Mouse (Mus musculus): ENCODE measurements around the gene Pde9a. TPM values are rescaled to one million over a fixed set of nuclear protein-coding genes. Genes with fewer than 3 reads are reported as not detected.

The Pde9a gene
- polyA plus RNA-seq, 1 experiment: 74.3 TPM

DNA sequence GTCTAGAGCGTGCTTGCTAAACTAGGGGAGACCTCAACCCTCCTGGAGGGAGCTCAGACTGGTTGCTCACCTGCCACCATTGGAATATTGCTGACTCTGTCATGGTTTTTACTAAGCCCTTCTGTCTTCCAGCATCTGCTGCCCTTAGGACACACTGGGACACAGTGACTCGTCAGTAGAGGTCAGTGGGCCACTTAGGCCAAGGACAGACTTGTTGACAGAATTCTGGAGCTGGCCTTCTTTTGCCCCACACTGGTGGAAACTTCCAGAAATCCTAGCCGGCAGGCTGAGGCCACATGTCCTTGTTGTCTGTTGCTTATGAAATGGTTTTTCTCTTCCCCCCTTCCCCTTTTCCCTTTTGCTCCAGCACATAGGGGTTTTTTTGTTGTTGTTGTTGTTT lies 15.2 kb downstream of the Pde9a start:
- Histone ChIP-seq H3K27ac (ENCODE audit: insufficient read depth, low read depth, low read length) (no peak overlapping the region), H3K36me3 (ENCODE audit: control insufficient read depth, insufficient read depth, low read length) (no peaks in the 10 kb centered on the region), H3K27me3 (replicated peaks; ENCODE audit: control insufficient read depth, insufficient read depth, low read length) (no peaks in the 10 kb centered on the region), H3K4me1 (ENCODE audit: control insufficient read depth, insufficient read depth, low read length) (no peaks in the 10 kb centered on the region), H3K4me3 (ENCODE audit: insufficient read depth, low read depth, low read length) (no peak overlapping the region)
- DNase-seq: no peak
- 75% methylated on average over 3 of the region's 3 CpGs for WGBS
- TF ChIP-seq POLR2A (IDR thresholded peaks at IDR 0.05; ENCODE audit: low read depth, low read length): no peak
- no peak for TF ChIP-seq CTCF (conservative IDR thresholded peaks at IDR 0.05; ENCODE audit: insufficient read depth, insufficient read length, low read depth, low read length)

DNA sequence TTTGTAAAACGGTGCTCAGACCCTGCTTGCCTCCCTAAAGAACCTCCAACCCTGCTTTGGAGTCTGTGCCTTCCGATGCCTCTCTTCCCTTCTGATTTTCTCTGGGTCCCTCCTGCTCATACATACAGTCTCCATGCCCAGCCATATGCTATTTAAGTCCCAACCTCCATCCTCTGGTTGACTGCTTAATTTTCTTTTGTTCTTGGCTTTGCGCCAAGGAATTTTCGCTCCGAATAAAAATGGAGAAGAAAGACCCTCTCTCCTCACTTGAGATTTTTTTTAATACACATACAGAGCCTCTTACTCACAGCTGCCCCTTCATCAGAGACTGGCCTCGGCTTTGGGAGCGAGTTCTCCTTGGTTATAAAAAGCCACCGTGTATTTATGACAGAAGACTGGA lies 16.7 kb downstream of the Pde9a start:
- H3K36me3 ChIP-seq (ENCODE audit: control insufficient read depth, insufficient read depth, low read length): no peaks in the 10 kb centered on the region
- H3K27me3 ChIP-seq (replicated peaks; ENCODE audit: control insufficient read depth, insufficient read depth, low read length): no peaks in the 10 kb centered on the region
- no peak overlapping the region for H3K4me3 ChIP-seq (ENCODE audit: insufficient read depth, low read depth, low read length)
- H3K27ac ChIP-seq (ENCODE audit: insufficient read depth, low read depth, low read length): no peak overlapping the region
- no peak for DNase-seq
- no peaks in the 10 kb centered on the region for H3K4me1 ChIP-seq (ENCODE audit: control insufficient read depth, insufficient read depth, low read length)
- no peak for TF ChIP-seq POLR2A (IDR thresholded peaks at IDR 0.05; ENCODE audit: low read depth, low read length)
- no peak for TF ChIP-seq CTCF (conservative IDR thresholded peaks at IDR 0.05; ENCODE audit: insufficient read depth, insufficient read length, low read depth, low read length)
- WGBS: 76% methylated on average over 8 of the region's 8 CpGs

DNA sequence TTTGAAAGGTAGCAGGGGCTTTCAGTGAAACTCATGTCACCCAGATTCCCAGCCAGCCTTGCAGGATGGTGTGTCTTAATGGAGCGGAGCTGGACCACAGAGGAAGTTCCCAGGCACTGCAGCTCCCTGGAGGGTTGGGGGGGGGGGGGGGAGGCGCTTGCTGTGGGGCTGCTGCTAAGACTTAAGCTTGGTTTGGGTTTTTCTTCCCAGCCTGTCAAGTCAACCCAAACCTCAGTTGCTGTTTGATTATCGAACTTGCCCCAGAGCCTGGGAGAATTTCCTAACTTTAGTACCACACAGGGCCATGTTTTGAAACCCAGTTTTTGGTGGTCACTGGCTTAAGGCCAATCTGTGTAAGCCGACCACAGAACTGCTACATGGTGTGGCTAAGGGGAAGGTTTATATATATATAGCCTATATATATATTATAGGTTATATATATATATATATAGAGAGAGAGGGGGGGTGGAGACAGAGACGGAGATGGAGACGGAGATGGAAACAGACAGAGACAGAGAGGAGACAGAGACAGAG lies 19.8 kb downstream of the Pde9a start:
- no peak overlapping the region for H3K4me3 ChIP-seq (ENCODE audit: insufficient read depth, low read depth, low read length)
- no peaks in the 10 kb centered on the region for H3K36me3 ChIP-seq (ENCODE audit: control insufficient read depth, insufficient read depth, low read length)
- no peaks in the 10 kb centered on the region for H3K4me1 ChIP-seq (ENCODE audit: control insufficient read depth, insufficient read depth, low read length)
- no peak overlapping the region for H3K27ac ChIP-seq (ENCODE audit: insufficient read depth, low read depth, low read length)
- TF ChIP-seq POLR2A (IDR thresholded peaks at IDR 0.05; ENCODE audit: low read depth, low read length) (no peak), CTCF (conservative IDR thresholded peaks at IDR 0.05; ENCODE audit: insufficient read depth, insufficient read length, low read depth, low read length) (no peak)
- H3K27me3 ChIP-seq (replicated peaks; ENCODE audit: control insufficient read depth, insufficient read depth, low read length): no peaks in the 10 kb centered on the region
- no peak for DNase-seq
- WGBS: 68% methylated on average over 6 of the region's 6 CpGs

DNA sequence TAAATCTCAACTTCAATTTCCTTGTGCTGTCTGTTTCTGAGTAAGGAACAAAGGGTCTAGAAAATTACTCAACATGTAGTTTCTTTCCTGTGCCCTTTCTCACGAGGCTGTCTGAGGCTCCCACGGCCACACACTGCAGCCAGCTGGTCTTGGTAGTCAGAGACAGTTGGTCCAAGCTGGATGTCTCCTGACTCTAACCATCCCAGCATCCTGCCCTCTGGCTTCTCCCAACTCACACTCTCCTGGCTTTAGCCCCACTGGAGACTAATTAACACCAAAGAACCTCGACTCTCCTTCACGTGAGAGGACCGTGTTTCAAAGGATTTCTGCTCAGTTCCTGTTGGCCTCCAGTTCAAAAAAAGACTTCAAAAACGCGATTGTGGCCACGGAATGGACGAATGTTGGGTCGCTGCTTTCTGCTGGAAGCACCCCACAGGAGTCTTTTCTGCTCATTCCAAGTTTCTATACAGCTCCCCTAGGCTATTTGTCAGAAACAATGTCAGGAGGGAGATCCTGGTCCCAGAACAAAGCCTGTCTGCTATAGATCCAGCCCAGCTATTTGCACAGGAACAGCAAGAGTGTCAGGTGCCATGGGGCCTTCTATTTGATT lies 23.8 kb downstream of the Pde9a start:
- TF ChIP-seq CTCF (conservative IDR thresholded peaks at IDR 0.05; ENCODE audit: insufficient read depth, insufficient read length, low read depth, low read length) (no peak), POLR2A (IDR thresholded peaks at IDR 0.05; ENCODE audit: low read depth, low read length) (no peak)
- no peak overlapping the region for H3K27ac ChIP-seq (ENCODE audit: insufficient read depth, low read depth, low read length)
- DNase-seq: no peak

DNA sequence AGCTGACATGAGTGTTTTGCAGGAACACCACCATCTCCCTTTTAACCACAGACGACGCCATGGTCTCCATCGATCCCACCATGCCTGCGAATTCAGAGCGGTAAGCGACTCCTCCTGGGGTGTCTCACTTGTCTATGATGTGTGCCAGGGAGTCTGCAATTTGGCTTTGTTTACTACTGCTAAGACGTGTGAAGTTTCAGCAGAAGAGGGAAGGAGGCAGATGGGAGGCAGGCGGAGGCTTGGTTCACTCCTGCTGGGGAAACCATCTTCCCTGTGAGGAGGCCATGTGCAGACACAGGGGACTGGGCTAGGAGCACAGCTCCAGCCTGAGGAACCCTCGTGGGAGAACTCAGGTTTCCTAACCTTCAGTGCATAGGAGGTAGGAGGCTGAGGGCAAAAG lies 29.2 kb downstream of the Pde9a start:
- no peaks in the 10 kb centered on the region for H3K4me1 ChIP-seq (ENCODE audit: control insufficient read depth, insufficient read depth, low read length)
- 80% methylated on average over 9 of the region's 9 CpGs for WGBS
- H3K27ac ChIP-seq (ENCODE audit: insufficient read depth, low read depth, low read length): no peak overlapping the region

More for the DNA sequence above, 23.8 kb downstream of the Pde9a start:
- H3K27me3 ChIP-seq (replicated peaks; ENCODE audit: control insufficient read depth, insufficient read depth, low read length): no peaks in the 10 kb centered on the region
- H3K4me3 ChIP-seq (ENCODE audit: insufficient read depth, low read depth, low read length): no peak overlapping the region
- no peaks in the 10 kb centered on the region for H3K36me3 ChIP-seq (ENCODE audit: control insufficient read depth, insufficient read depth, low read length)
- no peaks in the 10 kb centered on the region for H3K4me1 ChIP-seq (ENCODE audit: control insufficient read depth, insufficient read depth, low read length)
- 43% methylated on average over 10 of the region's 10 CpGs for WGBS

DNA sequence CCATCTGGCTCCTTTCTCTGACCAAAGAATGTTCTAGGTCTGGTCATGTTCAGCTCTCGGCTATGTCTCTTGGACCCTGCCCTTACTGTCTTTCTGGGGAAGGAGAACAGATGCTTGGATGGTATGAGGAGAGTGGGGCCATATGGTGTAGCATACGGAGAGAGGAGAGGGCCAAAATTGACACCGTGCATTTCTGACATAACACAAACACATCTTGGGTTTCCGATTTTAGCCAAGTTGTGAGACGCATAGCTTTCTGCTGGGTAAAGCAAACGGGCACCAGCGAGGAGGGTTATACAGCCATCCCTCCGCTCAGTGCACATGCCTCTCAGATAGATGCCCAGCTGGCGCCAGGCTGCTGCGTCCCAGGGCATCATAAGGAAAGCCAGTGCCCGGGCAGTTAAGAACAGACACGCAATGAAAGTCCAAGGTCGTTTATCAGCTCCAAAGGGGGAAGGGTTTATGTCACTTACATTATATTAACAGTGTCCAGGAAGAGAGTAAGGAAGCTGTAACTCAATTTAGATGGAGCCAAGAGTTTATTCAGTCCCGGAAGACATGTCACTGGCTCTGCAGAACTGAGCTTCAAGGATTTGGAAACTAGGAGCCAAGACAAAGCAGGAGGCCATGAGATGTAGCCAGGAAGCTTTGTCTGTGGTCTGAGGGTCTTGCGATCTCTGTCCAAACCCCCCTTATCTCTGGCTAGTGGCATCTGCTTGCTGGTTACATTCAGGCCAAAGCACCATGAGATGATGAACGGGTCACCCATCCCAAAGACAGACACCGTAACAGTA lies 33.0 kb downstream of the Pde9a start:
- WGBS: 61% methylated on average over 17 of the region's 17 CpGs
- Histone ChIP-seq H3K4me1 (ENCODE audit: control insufficient read depth, insufficient read depth, low read length) (no peaks in the 10 kb centered on the region), H3K27ac (ENCODE audit: insufficient read depth, low read depth, low read length) (no peak overlapping the region), H3K4me3 (ENCODE audit: insufficient read depth, low read depth, low read length) (no peak overlapping the region), H3K36me3 (ENCODE audit: control insufficient read depth, insufficient read depth, low read length) (no peaks in the 10 kb centered on the region), H3K27me3 (replicated peaks; ENCODE audit: control insufficient read depth, insufficient read depth, low read length) (no peaks in the 10 kb centered on the region)
- DNase-seq: no peak
- no peak for TF ChIP-seq CTCF (conservative IDR thresholded peaks at IDR 0.05; ENCODE audit: insufficient read depth, insufficient read length, low read depth, low read length)

More for the DNA sequence above, 29.2 kb downstream of the Pde9a start:
- H3K4me3 ChIP-seq (ENCODE audit: insufficient read depth, low read depth, low read length): no peak overlapping the region
- no peak for DNase-seq
- TF ChIP-seq CTCF (conservative IDR thresholded peaks at IDR 0.05; ENCODE audit: insufficient read depth, insufficient read length, low read depth, low read length): no peak
- no peaks in the 10 kb centered on the region for H3K36me3 ChIP-seq (ENCODE audit: control insufficient read depth, insufficient read depth, low read length)
- H3K27me3 ChIP-seq (replicated peaks; ENCODE audit: control insufficient read depth, insufficient read depth, low read length): no peaks in the 10 kb centered on the region

DNA sequence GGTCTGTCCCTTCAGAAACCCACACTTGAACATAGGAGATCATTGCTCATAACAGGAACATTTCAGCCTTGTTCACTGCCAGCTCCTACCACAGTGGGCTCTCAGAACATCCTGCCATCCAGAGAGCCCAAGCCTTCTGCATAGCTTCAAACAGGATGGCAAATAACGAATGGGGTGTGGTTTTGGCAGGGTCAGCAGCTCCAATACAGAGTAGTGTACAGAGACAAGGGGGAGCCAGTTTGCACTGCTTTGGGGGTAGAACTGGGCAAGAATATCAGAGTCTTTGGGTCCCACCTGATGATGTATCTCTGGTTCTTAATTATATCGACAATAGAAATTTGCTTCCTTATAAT lies 33.6 kb downstream of the Pde9a start:
- Histone ChIP-seq H3K27ac (ENCODE audit: insufficient read depth, low read depth, low read length) (no peak overlapping the region), H3K36me3 (ENCODE audit: control insufficient read depth, insufficient read depth, low read length) (no peaks in the 10 kb centered on the region), H3K4me3 (ENCODE audit: insufficient read depth, low read depth, low read length) (no peak overlapping the region), H3K4me1 (ENCODE audit: control insufficient read depth, insufficient read depth, low read length) (no peaks in the 10 kb centered on the region), H3K27me3 (replicated peaks; ENCODE audit: control insufficient read depth, insufficient read depth, low read length) (no peaks in the 10 kb centered on the region)
- 58% methylated on average over 2 of the region's 2 CpGs for WGBS
- no peak for TF ChIP-seq CTCF (conservative IDR thresholded peaks at IDR 0.05; ENCODE audit: insufficient read depth, insufficient read length, low read depth, low read length)
- no peak for TF ChIP-seq POLR2A (IDR thresholded peaks at IDR 0.05; ENCODE audit: low read depth, low read length)
- DNase-seq: no peak
